Mouse (Mus musculus): ENCODE measurements around the gene Tmem11. TPM values are rescaled to one million over a fixed set of nuclear protein-coding genes. Genes with fewer than 3 reads are reported as not detected.

The Tmem11 gene
- total and polyA plus RNA-seq, 2 experiments: 19.8 to 67.8 TPM

GRCm38 (mm10) chr11:60909626-60910025 is 30.6 kb upstream of the Tmem11 start:
- WGBS: 100% methylated on average over 1 of the region's 1 CpGs
- Histone ChIP-seq H3K27me3 (ENCODE audit: control insufficient read depth, insufficient read depth, low read length) (no peaks in the 10 kb centered on the region), H3K9ac (ENCODE audit: low read depth, low read length) (no peak overlapping the region), H3K4me1 (ENCODE audit: control insufficient read depth, insufficient read depth, low read length) (peaks cover 15% of the 10 kb centered on the region), H3K27ac (replicated peaks; ENCODE audit: insufficient read depth, low read depth, low read length) (no peak overlapping the region), H3K36me3 (ENCODE audit: control insufficient read depth, insufficient read depth, low read length) (peaks cover 3% of the 10 kb centered on the region; the same call in 1 of the 2 replicates), H3K4me3 (ENCODE audit: insufficient read depth, low read depth, low read length) (no peak overlapping the region), H3K79me2 (ENCODE audit: control insufficient read depth, insufficient read depth, low read length) (peaks cover 8% of the 10 kb centered on the region; the same call in 1 of the 2 replicates)
- no peak for DNase-seq (ENCODE audit: extremely low read depth, low read depth, low spot score)
- no peak for TF ChIP-seq POLR2A (IDR thresholded peaks at IDR 0.05; ENCODE audit: extremely low read depth, insufficient read depth, low read length)
- TF ChIP-seq CTCF (IDR thresholded peaks at IDR 0.05; ENCODE audit: low read depth, low read length): no peak

DNA sequence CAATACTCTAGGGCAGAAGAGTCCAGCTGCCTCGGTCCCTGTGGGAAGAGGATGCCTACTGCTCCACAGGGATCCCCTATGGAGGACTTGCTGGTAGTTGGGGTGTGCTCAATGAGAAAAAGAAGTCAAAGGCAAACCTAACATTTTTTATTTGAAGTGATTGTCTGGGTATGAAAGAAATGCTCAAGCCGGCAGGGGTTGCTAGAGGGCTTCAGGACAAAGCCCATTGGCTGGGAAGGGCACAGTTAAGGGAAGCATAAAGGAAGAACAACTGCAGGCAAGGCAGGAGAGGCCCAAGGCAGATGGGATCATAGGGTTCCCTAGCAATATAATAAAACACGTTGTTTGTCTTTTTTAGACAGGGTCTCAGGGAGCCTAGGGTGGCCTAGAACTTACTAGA is 29.0 kb upstream of the Tmem11 start:
- Histone ChIP-seq H3K4me3 (ENCODE audit: insufficient read depth, low read depth, low read length) (no peak overlapping the region), H3K9ac (ENCODE audit: low read depth, low read length) (no peak overlapping the region), H3K27ac (replicated peaks; ENCODE audit: insufficient read depth, low read depth, low read length) (no peak overlapping the region), H3K79me2 (ENCODE audit: control insufficient read depth, insufficient read depth, low read length) (peaks cover 8% of the 10 kb centered on the region; the same call in 1 of the 2 replicates), H3K27me3 (ENCODE audit: control insufficient read depth, insufficient read depth, low read length) (no peaks in the 10 kb centered on the region), H3K4me1 (ENCODE audit: control insufficient read depth, insufficient read depth, low read length) (peaks cover 15% of the 10 kb centered on the region), H3K36me3 (ENCODE audit: control insufficient read depth, insufficient read depth, low read length) (peaks cover 3% of the 10 kb centered on the region; the same call in 1 of the 2 replicates)
- TF ChIP-seq CTCF (IDR thresholded peaks at IDR 0.05; ENCODE audit: low read depth, low read length): no peak
- TF ChIP-seq POLR2A (IDR thresholded peaks at IDR 0.05; ENCODE audit: extremely low read depth, insufficient read depth, low read length): no peak
- WGBS: 70% methylated on average over 3 of the region's 3 CpGs
- no peak for DNase-seq (ENCODE audit: extremely low read depth, low read depth, low spot score)

DNA sequence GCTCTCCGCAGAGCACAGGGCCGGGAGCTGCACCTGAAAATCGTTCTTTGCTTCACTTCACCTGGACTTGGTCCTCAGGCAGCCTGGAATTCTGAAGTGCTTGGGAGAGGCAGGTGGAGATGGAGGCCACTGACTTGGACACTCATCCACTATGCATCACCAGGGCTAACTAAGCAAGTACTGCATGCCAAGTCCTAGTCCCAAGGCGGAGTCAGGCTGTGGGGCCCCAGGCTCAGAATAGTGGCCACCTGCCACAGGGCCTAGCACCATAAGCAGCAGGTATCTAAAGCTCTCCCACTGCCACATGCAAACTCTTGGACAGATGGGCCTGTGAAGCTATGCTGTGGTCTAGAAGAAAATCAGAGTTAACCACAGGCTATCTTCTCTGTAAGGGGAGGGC is 27.4 kb upstream of the Tmem11 start:
- Histone ChIP-seq H3K27me3 (ENCODE audit: control insufficient read depth, insufficient read depth, low read length) (no peaks in the 10 kb centered on the region), H3K9ac (ENCODE audit: low read depth, low read length) (no peak overlapping the region), H3K4me3 (ENCODE audit: insufficient read depth, low read depth, low read length) (no peak overlapping the region), H3K36me3 (ENCODE audit: control insufficient read depth, insufficient read depth, low read length) (peaks cover 3% of the 10 kb centered on the region; the same call in 1 of the 2 replicates), H3K27ac (replicated peaks; ENCODE audit: insufficient read depth, low read depth, low read length) (no peak overlapping the region), H3K4me1 (ENCODE audit: control insufficient read depth, insufficient read depth, low read length) (peaks cover 12% of the 10 kb centered on the region; the same call in 1 of the 2 replicates), H3K79me2 (ENCODE audit: control insufficient read depth, insufficient read depth, low read length) (peaks cover 5% of the 10 kb centered on the region; the same call in 1 of the 2 replicates)
- TF ChIP-seq CTCF (IDR thresholded peaks at IDR 0.05; ENCODE audit: low read depth, low read length): no peak
- no peak for TF ChIP-seq POLR2A (IDR thresholded peaks at IDR 0.05; ENCODE audit: extremely low read depth, insufficient read depth, low read length)
- no peak for DNase-seq (ENCODE audit: extremely low read depth, low read depth, low spot score)
- 90% methylated on average over 4 of the region's 4 CpGs for WGBS

- peaks cover 10% of the 10 kb centered on the region; the same call in 1 of the 2 replicates for H3K4me1 ChIP-seq (ENCODE audit: control insufficient read depth, insufficient read depth, low read length)
- H3K27ac ChIP-seq (replicated peaks; ENCODE audit: insufficient read depth, low read depth, low read length): no peak overlapping the region
- H3K9ac ChIP-seq (ENCODE audit: low read depth, low read length): no peak overlapping the region
- no peak for TF ChIP-seq POLR2A (IDR thresholded peaks at IDR 0.05; ENCODE audit: extremely low read depth, insufficient read depth, low read length)
- TF ChIP-seq CTCF (IDR thresholded peaks at IDR 0.05; ENCODE audit: low read depth, low read length): no peak
- H3K27me3 ChIP-seq (ENCODE audit: control insufficient read depth, insufficient read depth, low read length): no peaks in the 10 kb centered on the region
- 91% methylated on average over 10 of the region's 10 CpGs for WGBS
- peaks cover 3% of the 10 kb centered on the region; the same call in 1 of the 2 replicates for H3K36me3 ChIP-seq (ENCODE audit: control insufficient read depth, insufficient read depth, low read length)
- no peak for DNase-seq (ENCODE audit: extremely low read depth, low read depth, low spot score)
- no peak overlapping the region for H3K4me3 ChIP-seq (ENCODE audit: insufficient read depth, low read depth, low read length)
- peaks cover 3% of the 10 kb centered on the region; the same call in 1 of the 2 replicates for H3K79me2 ChIP-seq (ENCODE audit: control insufficient read depth, insufficient read depth, low read length)
These were observed 26.5 kb upstream of the Tmem11 start for GRCm38 (mm10) chr11:60905407-60906120.

GRCm38 (mm10) chr11:60903661-60904061 is 24.6 kb upstream of the Tmem11 start:
- no peak for TF ChIP-seq POLR2A (IDR thresholded peaks at IDR 0.05; ENCODE audit: extremely low read depth, insufficient read depth, low read length)
- TF ChIP-seq CTCF (IDR thresholded peaks at IDR 0.05; ENCODE audit: low read depth, low read length): no peak
- no peak overlapping the region for H3K4me3 ChIP-seq (ENCODE audit: insufficient read depth, low read depth, low read length)
- no peak for DNase-seq (ENCODE audit: extremely low read depth, low read depth, low spot score)
- no peaks in the 10 kb centered on the region for H3K27me3 ChIP-seq (ENCODE audit: control insufficient read depth, insufficient read depth, low read length)
- 74% methylated on average over 6 of the region's 6 CpGs for WGBS
- H3K9ac ChIP-seq (ENCODE audit: low read depth, low read length): no peak overlapping the region
- H3K4me1 ChIP-seq (ENCODE audit: control insufficient read depth, insufficient read depth, low read length): peaks cover 10% of the 10 kb centered on the region; the same call in 1 of the 2 replicates
- H3K27ac ChIP-seq (replicated peaks; ENCODE audit: insufficient read depth, low read depth, low read length): no peak overlapping the region
- no peaks in the 10 kb centered on the region for H3K79me2 ChIP-seq (ENCODE audit: control insufficient read depth, insufficient read depth, low read length)
- H3K36me3 ChIP-seq (ENCODE audit: control insufficient read depth, insufficient read depth, low read length): peaks cover 3% of the 10 kb centered on the region; the same call in 1 of the 2 replicates

DNA sequence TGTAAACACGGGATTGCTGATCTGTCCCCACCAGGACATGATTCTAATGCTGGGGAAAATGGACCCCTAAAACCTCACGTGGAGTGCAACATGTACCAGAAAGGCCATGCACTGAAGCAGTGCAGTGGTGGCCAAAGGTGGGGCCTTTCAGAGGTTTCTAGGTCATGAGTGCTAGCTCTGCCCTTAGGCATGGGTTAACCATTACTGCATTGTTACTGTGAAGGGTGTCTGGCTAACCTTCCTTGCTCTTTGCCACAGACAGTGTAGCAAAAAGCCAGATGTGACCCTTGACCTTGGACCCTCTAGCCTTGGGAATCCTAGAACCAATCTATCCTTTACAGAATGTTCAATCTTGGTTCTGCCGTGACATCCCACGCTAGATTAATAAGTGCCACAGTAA is 23.4 kb upstream of the Tmem11 start:
- TF ChIP-seq CTCF (IDR thresholded peaks at IDR 0.05; ENCODE audit: low read depth, low read length) (no peak), POLR2A (IDR thresholded peaks at IDR 0.05; ENCODE audit: extremely low read depth, insufficient read depth, low read length) (no peak)
- Histone ChIP-seq H3K27ac (replicated peaks; ENCODE audit: insufficient read depth, low read depth, low read length) (no peak overlapping the region), H3K27me3 (ENCODE audit: control insufficient read depth, insufficient read depth, low read length) (no peaks in the 10 kb centered on the region), H3K9ac (ENCODE audit: low read depth, low read length) (no peak overlapping the region), H3K36me3 (ENCODE audit: control insufficient read depth, insufficient read depth, low read length) (peaks cover 3% of the 10 kb centered on the region; the same call in 1 of the 2 replicates), H3K4me1 (ENCODE audit: control insufficient read depth, insufficient read depth, low read length) (peaks cover 10% of the 10 kb centered on the region; the same call in 1 of the 2 replicates), H3K79me2 (ENCODE audit: control insufficient read depth, insufficient read depth, low read length) (no peaks in the 10 kb centered on the region), H3K4me3 (ENCODE audit: insufficient read depth, low read depth, low read length) (no peak overlapping the region)
- peak; percentile 63 for DNase-seq (ENCODE audit: extremely low read depth, low read depth, low spot score)
- WGBS: 22% methylated on average over 4 of the region's 4 CpGs

Measured in liver, adult 2 months (tissue).